Mouse (Mus musculus) thymus, postnatal 0 days (tissue): ENCODE measurements around the gene Prdm1. TPM values are rescaled to one million over a fixed set of nuclear protein-coding genes. Genes with fewer than 3 reads are reported as not detected.
A peak's percentile ranks its signal among the peaks of the same experiment; 100 is the strongest.

Experiments
- DNase-seq: peaks from one replicate; pipeline ENCODE4 v3.0.0-alpha.2; 2015; ENCODE audit warnings: low spot score
- polyA plus RNA-seq: library from polyadenylated mRNA; unstranded; fragments of >200 nt; fragmentation: Nextera tagmentation; extraction: Ambion mirVana; gene quantifications from 2 replicates; pipeline ENCODE4 v1.2.1, GENCODE M21; 2015

The Prdm1 gene
- polyA plus RNA-seq, 1 experiment from 2014 or later, result 0.65 TPM

DNA sequence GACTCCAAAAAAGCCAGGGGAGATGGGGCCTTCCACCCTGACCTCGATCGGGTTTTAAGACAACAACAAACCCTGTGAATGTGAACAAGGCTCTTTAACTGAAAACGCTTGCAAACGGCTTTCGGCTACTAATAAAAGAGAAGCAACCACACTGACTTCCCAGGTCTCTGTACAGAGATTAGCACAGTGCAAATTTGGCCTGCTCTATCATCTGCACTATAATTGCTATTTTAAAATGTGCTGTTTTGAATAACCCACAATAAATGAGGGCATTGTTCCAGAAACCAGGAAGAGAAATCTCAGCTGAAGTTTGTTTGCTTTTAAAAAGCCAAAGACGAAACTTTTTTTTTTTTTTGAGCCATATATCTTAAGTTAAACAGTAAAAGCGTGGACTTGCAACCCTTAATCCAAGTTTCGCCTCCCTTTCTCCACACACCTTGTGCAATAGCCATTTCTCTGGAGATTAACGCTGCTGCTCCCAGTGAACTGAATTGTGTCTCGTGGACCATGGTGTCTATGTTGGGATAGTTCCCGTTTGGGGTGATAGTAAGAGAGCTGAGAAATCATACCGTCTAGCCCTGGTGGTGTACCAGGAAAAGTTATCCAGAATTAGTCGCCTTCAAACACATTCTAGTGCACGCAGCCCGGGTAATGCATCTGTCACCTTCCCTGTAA, 34.3 kb downstream of the Prdm1 start:
- DNase-seq, result no peak

DNA sequence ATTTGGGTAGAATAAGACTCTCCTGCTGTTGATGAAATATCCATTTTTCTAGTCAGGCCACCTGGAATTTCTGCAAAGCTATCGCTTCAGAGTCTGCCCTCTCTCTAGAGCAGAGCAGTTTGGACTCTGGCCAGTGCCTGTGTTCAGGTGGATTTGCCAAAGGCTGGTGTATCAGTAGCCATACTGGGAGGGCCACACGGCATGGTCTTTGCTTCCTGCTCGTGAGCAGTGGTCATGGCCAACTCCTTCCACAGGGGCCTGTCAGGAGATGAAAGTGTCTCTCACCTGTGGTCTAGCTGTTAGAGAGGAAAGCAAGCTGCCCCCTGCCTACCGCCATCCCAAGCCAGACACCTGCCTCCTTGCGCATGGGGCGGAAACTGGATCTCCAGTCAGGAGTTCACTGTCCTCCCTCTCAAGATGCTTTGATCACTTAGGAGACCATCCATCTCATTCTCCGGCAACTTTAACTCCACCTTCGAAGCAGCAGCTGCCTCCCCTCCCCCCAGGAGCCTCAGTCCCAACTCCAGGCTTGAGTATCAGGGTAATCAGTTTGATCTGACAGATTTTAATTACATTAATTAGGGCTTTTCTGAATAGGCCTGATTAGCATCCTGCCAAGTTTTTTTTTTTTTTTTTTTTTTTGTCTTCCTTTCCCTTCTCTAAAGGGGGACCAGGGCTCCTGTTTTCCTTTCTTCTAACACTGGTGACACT, 35.3 kb downstream of the Prdm1 start:
- no peak for DNase-seq

DNA sequence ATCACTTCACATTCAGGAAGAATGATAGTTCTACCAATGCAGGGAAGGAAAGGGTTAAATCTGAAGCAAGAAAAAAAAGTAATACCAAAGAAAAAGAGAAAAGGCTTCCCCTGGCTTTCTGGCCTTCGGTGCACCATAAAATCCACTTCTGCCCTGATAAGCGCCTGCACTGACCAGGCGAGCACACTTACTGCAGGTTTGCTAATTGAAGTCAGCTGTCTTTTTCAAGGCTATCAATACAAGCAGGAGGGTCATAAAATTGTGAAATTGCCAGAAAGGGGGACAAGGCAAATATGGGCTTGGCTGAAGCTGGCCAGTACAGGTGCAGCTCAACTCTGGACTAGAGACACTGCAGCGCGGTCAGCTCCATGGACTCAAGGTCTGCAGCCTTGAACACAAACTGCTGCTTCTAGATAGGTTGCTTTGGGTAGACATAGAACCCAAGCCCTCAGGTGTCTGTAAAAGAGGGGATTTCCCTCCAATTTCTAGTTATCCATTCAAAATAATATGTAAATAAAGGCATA, 37.3 kb downstream of the Prdm1 start:
- no peak for DNase-seq

DNA sequence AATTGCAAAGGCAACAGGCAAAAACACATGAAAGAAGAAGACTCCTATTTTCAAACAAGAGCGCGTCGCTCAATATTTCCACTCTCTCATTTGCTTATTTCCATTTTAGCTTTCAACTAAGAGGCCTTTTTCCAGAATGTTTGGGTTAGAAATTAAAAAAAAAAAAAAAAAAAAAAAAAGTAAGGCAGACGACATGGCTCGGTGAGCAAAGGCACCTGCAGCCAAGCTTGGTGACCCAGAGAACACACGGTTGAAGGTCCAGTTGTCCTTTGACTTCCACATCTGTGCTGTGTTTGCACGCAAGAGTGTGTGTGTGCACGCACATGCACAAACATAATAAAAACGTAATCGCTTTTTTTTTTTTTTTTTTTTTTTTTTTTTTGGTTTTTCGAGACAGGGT, 41.2 kb downstream of the Prdm1 start:
- DNase-seq, result no peak

DNA sequence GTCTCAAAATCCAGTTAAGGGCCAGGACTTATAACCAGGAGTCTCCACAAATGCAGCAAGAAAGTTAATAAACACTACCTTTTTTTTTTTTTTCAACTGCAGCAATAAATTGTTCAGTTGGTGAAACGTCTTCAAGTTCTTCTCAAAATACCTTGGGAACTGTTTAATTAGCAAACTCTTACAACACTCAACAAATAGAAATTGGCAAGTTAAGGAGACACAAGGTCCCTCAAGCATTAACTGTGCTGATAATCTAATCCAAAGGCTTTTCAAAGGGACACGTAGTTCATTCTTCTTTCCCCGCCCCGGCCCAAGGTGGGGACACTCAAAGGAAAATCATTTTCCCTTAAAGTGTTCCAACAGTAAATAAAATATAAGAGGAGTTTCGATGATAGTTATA, 44.2 kb downstream of the Prdm1 start:
- no peak for DNase-seq

DNA sequence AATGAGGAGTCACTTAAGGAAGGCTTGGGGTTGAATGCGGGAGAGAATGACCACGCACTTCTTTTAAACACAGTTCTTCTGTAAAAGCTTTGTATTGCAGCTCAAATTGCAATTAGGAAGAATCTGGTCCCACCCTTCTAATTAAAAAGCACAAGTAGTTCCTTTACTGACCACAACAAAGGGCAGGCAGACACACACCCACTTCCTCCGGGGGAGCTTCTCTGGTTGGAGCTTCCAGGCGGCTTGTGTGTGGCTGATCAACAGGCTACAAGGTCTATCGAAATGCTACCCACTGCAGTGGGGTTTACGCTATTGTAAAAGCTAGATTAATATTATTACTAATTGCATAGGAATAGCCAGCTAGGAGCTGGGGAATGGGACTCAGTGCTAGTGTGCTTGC, 45.2 kb downstream of the Prdm1 start:
- DNase-seq, result peak; percentile 61

DNA sequence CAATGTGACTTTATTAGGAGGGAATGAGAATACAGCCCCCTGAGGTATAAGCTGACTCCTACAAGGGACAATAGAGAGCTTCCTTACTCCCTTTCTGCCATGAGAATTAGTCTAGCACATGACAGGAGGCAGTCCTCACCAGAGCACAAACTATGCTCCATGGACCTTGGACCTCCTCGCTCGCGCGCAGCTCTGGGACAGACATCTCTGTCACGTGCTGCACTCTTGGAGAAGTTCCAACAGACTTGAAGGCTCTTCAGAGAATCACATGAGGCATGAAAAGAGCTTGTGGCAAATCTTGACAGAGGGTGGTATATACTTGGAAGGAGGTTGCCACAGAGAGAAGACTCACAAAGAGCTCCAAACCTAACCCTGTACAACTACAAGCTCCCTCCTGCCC, 46.9 kb downstream of the Prdm1 start:
- no peak for DNase-seq

DNA sequence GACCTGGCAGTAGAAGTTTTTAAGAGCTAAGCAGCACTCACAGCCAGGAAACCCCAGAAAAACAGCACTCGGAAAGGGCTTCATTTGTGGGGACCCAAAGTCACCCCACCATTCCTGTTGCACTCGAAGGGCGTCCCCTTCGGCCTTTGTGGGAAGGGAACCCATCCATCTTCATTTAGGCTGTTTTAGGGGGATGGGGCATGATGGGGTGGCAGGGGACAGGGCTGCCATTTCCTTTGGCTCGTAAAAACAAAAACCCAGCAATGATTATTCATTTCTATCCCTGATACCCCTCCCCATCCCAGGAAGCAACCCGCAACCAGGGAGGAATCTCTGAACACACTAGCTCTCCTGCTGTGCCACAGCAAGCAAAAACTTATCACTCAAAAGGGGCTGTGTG, 49.0 kb downstream of the Prdm1 start:
- no peak for DNase-seq

DNA sequence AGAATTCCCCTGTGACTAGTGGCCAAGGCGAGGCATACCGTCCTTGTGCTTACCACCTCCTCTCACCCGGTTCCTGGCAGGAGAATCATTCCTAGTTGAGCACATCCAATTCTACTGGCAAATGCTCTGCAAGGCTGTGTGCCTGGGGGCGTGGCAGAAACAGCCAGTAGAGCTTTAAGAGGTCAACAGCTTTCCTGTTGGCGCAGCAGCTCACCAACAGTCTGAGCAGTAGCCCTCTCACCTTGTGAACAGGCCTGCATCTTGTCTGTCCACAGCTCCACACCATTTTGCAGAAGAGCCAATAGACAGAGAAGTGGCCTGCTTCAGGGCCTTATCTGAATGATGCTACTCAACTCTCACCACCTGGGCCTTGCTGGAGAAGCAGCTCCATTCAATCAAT, 50.2 kb downstream of the Prdm1 start:
- no peak for DNase-seq

DNA sequence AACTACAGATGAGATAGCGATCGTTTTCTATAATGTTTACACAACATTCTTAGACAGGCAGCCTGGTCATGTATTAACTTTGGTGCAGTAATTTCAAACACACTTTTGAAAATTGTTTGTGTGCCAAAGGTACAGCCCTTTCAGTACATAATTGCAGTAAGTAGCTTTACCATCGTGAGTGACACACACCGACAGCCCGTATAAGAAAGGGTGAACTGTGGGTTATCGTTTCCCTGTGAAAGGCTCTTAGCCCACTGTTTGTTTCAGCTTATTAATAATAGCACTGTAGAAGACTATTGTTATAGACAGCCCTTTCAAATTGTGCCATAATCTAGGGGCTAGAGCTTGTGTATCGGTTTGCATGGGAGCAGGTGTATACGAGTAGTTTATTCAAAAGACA, 51.1 kb downstream of the Prdm1 start:
- no peak for DNase-seq

DNA sequence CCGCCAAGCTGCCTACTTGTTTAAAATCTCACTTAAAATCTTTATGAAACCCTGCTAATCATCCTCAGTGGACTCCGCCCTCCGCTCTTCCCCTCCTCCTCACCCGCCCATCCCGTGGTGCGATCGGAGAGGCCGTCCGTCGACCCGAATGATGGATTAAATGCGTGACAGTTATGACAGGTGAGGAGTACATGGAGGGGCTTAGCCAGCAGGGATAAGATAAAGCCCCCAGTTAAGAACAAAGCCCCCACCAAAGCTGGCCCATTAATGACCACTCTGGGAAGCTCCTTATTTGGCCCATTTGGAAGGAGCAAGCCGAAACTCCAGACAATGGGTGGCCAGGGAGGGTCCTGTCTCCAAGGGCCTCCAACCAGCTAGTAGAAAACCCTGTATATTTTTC, 51.8 kb downstream of the Prdm1 start:
- no peak for DNase-seq

DNA sequence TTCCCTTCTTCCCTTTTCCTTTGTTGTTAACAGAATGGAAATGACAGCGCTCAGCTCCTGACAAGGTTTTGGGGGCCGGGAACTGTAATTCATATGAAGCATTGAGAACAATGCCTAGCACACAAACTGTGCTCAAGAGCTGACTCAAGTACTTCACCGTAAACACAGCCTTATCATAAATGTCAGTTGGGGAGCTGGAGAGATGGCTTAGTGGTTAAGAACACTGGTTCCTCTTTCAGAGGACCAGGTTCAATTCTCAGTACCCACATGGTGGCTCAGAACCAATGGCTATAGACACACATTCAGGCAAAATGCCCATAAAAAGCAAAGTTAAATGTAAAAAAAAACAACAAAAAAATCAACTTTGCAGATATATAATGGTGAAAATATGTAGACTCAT, 52.9 kb downstream of the Prdm1 start:
- no peak for DNase-seq

DNA sequence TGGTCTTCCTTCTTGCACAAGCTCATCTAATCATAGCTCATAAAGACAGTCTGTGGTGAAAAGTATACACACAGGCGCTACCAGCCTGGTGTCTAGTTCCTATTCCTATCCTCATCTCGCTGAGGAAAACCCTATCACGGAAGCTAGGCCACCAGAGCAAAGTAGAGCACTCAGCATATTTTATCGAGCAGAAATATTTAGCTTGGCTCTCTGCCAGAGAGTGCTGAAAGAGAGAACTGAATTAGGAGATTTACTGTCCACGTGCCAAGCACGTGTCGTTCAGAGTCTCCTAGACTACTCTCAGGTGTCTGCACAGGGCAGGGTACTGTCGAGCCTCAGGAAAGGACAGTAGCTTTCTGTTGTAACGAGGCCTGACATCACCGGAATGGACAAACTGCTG, 54.0 kb downstream of the Prdm1 start:
- DNase-seq, result no peak

DNA sequence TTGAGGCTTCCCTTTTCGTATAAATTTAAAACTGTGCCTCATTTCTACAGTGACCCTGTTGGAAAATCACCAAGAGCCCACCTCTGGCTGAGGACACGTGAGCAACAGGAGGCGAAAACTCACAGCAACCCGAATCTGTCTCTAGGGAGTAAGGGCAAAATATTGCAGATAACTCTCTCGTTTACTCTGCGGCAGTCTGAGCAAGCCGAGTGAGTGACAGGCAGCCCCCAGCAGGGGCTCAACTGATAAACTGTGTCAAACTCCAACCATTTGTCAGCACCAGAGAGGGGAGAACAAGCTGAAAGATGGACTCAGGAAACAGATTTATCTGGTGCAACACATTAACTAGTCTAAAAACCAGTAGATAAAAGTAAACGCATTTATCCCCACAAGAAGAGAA, 62.7 kb downstream of the Prdm1 start:
- no peak for DNase-seq

DNA sequence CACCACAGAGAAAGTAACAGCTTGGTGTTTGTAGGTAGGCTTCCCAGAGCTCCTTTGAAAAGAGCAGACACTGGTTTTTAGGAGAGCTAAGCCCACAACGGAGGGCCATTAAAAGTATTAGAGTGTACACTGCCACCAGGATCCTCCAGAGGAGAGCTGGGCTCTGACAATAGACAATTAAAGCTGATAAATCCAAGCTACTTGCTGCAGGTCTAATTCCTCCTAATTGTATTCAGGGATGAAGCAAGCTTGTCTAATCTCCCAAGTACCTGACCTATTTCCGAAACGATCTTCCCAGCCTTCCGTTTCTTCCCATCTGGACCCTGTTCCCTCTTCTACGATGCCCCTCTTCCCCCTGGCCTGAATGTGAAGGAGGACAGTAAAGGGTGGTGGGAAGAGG, 63.7 kb downstream of the Prdm1 start:
- DNase-seq, result no peak

DNA sequence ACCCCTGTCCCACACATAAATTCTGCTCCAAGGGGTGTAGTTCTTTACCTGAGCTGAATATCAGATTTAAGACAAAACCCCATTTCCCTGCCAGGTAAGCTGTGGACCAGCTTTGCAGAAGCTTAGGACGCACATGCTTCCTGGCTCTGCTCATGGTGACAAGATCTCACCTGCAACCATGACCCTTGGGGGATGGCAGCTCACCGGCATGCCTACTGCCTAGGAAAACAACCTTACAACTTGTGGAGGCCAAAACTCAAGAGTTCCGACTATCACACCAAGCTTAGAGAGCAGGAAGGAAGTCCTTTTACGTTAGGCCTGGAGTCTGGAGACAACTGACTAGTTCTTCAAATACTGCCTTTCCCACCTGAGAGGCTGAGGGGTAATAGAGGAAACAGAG, 64.4 kb downstream of the Prdm1 start:
- DNase-seq, result no peak

DNA sequence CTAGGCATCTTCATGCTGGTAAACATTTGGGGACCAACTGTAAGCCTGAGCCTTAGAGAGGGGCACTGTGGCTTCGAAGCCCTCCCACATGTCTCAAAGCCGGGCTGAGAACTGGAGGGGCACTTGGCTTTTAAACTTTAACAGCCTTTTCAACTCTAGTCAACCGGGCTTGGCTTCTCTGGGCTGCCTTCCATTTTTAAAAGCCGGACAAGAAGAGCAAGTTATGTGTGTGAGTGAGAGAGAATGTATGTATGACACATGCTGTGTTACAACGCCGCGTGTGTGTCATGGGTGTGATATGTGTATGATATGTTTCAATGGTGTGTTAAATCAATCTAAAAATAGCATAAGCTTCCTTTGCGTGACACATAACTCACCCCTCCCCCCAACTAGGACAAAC, 66.0 kb downstream of the Prdm1 start:
- peak; percentile 25 for DNase-seq

DNA sequence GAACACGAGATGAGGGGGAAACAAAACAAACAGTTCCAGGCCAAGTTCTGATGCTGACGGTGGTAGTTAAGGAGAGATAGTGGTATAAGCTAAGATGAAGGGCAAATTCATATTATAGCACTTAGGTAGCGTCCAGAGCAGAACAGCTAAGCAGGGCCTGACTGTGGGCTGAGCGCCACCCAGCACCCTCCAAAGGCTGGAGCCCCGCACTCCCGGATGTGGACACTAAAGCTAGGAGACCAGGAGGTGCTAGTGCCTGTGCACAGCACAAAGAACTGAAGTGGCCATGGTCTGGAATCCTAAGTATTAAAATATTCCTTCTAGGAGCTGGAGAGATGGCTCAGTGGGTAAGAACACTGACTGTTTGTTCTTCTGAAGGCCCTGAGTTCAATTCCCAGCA, 67.2 kb downstream of the Prdm1 start:
- no peak for DNase-seq

DNA sequence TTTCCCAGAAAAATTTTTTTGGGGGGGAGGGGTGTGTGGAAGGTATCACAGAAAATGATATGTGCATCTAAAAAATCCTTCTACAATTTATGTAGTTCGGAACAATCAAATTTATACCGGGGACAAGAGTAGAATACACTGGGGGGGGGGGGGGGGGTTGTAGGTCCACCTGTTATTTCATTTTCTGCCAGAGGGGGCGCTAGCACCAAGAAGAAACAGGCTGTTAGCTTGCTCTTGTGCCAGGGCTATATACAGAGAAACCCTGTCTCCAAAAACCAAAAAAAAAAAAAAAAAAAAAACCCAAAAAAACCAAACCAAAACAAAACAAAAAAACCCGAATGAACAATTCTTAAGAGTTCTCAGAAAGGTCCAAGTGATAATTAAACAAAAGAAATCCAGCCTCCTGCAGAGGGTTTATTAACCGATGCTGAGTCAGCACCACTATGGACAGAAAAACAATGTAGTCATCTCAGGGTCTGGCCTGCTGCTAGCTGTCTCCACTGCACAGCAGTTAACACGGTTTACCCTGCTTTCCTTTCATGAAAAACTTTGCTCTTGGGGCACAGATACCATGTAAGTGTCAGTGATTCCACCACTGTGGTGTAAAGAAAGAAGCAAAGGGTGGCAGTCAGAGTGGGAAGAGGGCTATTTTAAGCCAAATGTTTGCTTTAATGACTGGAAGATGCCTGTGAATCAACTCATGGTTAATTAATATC, 68.0 kb downstream of the Prdm1 start:
- peak; percentile 62 for DNase-seq

DNA sequence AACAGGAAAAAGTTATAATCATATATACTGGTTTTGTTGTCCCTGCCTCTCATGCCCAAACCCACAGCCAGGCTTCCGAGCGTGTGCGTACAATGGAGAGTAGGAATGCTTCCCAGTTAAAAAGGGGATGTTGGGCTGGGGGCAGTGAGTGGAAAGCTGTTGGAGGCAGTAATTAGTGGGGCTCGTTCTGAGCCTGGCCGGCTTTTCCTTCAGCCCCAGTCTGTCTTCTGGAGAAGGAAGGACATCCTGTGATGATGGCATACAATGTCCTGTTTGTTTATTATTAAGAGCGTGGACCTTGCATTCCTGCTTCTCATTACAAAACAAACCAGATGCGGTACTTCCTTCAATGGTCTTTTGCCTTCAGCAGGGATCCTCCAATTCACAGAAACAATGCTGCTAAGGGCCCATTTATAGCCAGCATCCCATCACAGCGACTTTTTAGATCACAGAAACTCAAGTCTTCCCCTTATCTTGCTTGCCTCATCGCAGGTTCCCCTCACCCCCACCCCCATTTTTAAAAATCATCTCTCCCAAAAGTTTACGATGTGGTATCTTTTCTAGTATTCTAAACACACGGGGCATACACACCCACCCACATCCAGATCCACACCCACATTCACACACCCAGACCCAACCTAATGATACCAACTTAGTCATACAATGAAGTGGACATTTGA, 68.8 kb downstream of the Prdm1 start:
- no peak for DNase-seq

DNA sequence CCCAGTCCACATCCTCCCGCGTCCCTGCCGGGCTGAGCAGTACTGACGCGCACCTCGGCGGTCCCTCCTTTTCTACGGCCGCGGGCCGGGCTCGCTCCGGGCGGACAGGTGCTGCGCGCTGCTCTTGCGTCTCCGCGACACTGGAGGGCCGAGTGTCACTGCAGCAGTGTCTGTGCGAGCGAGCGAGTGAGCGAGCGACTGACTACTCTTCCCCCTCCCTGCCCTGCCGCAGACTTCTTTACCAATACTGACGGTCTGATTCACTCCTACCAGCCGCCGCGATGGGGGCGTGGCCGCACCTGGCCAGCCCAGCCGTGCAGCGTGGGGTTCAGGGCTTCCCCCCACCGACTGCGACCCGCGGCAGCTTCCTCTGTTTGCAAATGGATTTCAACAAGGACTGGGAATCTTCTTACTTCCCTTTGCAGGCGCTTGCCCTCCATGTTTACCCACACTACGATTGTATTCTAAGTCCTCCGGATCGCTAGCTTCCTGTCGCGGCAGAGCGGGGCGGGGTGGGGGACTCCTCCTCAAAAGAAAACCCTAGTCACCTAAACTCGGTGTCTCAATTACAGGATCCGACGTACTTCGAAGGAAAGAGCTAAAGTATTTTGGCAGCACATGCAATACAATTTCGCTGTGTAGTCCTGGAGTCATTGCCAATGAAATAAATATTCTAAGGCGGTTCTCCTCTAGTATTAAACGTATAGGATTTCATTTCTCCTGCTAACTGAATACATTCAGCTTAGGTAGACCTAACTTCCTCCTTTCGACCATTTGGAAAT, 69.6 kb downstream of the Prdm1 start:
- DNase-seq, result peak; percentile 81
